Mouse (Mus musculus) ES-E14 (cell line): ENCODE results near the gene Sbno2. TPM values are rescaled to one million over a fixed set of nuclear protein-coding genes. Genes with fewer than 3 reads are reported as not detected.

Source experiments
- DNase-seq: peaks from one replicate; pipeline ENCODE4 v3.0.0-alpha.2; 2013; ENCODE audit warnings: low read depth, low spot score
- H3K27ac ChIP-seq: 2 replicates; pipeline ENCODE4 v1.5.1; 2012; ENCODE audit warnings: low read depth, mild to moderate bottlenecking, low read length, moderate library complexity, mixed read lengths; ENCODE audit not compliant: poor library complexity, insufficient read depth, severe bottlenecking
- H3K36me3 ChIP-seq: 2 replicates; pipeline ENCODE4 v1.6.1; 2012; ENCODE audit warnings: mild to moderate bottlenecking, low read length, moderate library complexity, mixed read lengths; ENCODE audit not compliant: control insufficient read depth, poor library complexity, insufficient read depth, severe bottlenecking
- H3K4me1 ChIP-seq, 2 experiments: fragments of 150-350 bp in 1 of 2; sonication (generic) in 1 of 2; 2 replicates each; pipeline ENCODE4 v1.6.1; 2012; ENCODE audit warnings: low read length in 2 of 2, mild to moderate bottlenecking in 1 of 2, mixed read lengths in 1 of 2; ENCODE audit not compliant: control insufficient read depth in 2 of 2, insufficient read depth in 2 of 2, poor library complexity in 1 of 2
- H3K4me3 ChIP-seq, 2 experiments: fragments of 150-350 bp in 1 of 2; sonication (generic) in 1 of 2; 2 replicates each; pipeline ENCODE4 v1.5.1; 2012; ENCODE audit warnings: low read length in 2 of 2, low read depth in 1 of 2, mild to moderate bottlenecking in 1 of 2, mixed read lengths in 1 of 2; ENCODE audit not compliant: insufficient read depth in 1 of 2, poor library complexity in 1 of 2, severe bottlenecking in 1 of 2
- H3K9ac ChIP-seq: 2 replicates; pipeline ENCODE4 v1.6.1; 2012; ENCODE audit warnings: low read depth, mild to moderate bottlenecking, low read length, mixed read lengths; ENCODE audit not compliant: poor library complexity, insufficient read depth, severe bottlenecking
- H3K9me3 ChIP-seq: fragments of 150-350 bp; sonication (generic); 2 replicates; pipeline ENCODE4 v1.6.1; 2012; ENCODE audit warnings: low read depth, mild to moderate bottlenecking, low read length; ENCODE audit not compliant: control insufficient read depth, insufficient read depth
- CHD2 ChIP-seq: IDR thresholded peaks from 2 replicates; pipeline ENCODE4 v1.6.1; 2014; ENCODE audit warnings: mild to moderate bottlenecking, low read depth, low read length, inconsistent platforms
- HCFC1 ChIP-seq: IDR thresholded peaks from 2 replicates; pipeline ENCODE4 v1.6.1; 2012; ENCODE audit warnings: low read length, inconsistent platforms, borderline replicate concordance; ENCODE audit not compliant: insufficient read depth
- MAFK ChIP-seq: IDR thresholded peaks from 2 replicates; pipeline ENCODE4 v1.6.1; 2014; ENCODE audit warnings: mild to moderate bottlenecking, low read depth, low read length, inconsistent platforms; ENCODE audit not compliant: insufficient read depth
- ZC3H11A ChIP-seq: IDR thresholded peaks from 2 replicates; pipeline ENCODE4 v1.6.1; 2012; ENCODE audit warnings: low read depth, mild to moderate bottlenecking, inconsistent platforms, low read length, borderline replicate concordance
- ZNF384 ChIP-seq: IDR thresholded peaks from 2 replicates; pipeline ENCODE4 v1.6.1; 2012; ENCODE audit warnings: low read depth, low read length, inconsistent platforms
- in situ Hi-C, 2 experiments: fragments of 600-800 bp; cut with MboI; formaldehyde crosslinking; loops; one replicate each; pipeline ENCODE4 v1.15.1; 2025; ENCODE audit warnings: low sequenced_read_pairs in 2 of 2, inconsistent platforms in 1 of 2; ENCODE audit not compliant: unreplicated experiment in 2 of 2
- total RNA-seq: library from RNA; depleted of rRNA; stranded (reverse); fragments of 300-350 nt; gene quantifications from 2 replicates; pipeline ENCODE4 v1.2.3, GENCODE M21; 2012

The Sbno2 gene
- total RNA-seq, 1 experiment = 36.6 TPM

GRCm38 (mm10) chr10:80048834-80049233 lies 56.5 kb downstream of the Sbno2 start:
- peaks cover 20 to 35% of the 10 kb centered on the region in 2 experiments for H3K4me1 ChIP-seq
- H3K9ac ChIP-seq = 0 out of 2 replicates have a peak overlapping the region, but pooled peaks have one; percentile 9

GRCm38 (mm10) chr10:80048396-80048795 lies 57.0 kb downstream of the Sbno2 start:
- Histone ChIP-seq H3K4me1 (peaks cover 20 to 35% of the 10 kb centered on the region in 2 experiments), H3K4me3 (no peak overlapping the region), H3K9me3 (no peaks in the 10 kb centered on the region), H3K36me3 (no peaks in the 10 kb centered on the region), H3K27ac (peak overlapping the region; percentile 56), H3K9ac (peak overlapping the region; percentile 9; the same call in 1 of the 2 replicates)
- in situ Hi-C loops = no loop called here
- TF ChIP-seq MAFK (no peak), ZNF384 (no peak), CHD2 (no peak), ZC3H11A (no peak), HCFC1 (no peak)
- DNase-seq = no peak

More at GRCm38 (mm10) chr10:80048834-80049233, 56.5 kb downstream of the Sbno2 start:
- Histone ChIP-seq H3K36me3 (no peaks in the 10 kb centered on the region), H3K4me3 (no peak overlapping the region), H3K27ac (peak overlapping the region; percentile 56), H3K9me3 (no peaks in the 10 kb centered on the region)
- in situ Hi-C loops = no loop called here
- DNase-seq = no peak
- TF ChIP-seq CHD2 = no peak
- no peak for TF ChIP-seq MAFK
- no peak for TF ChIP-seq ZNF384
- no peak for TF ChIP-seq HCFC1
- no peak for TF ChIP-seq ZC3H11A

- no peak for TF ChIP-seq CHD2
- no peak for TF ChIP-seq MAFK
- no peak for TF ChIP-seq ZNF384
- no peak for TF ChIP-seq HCFC1
- no peak for TF ChIP-seq ZC3H11A
- peak within 1 kb of the TSS; percentile 29 for H3K9ac ChIP-seq
- H3K4me3 ChIP-seq = peak within 1 kb of the TSS; percentile 34 to 37
- H3K4me1 ChIP-seq = peaks cover 16 to 30% of the 10 kb centered on the region in 2 experiments
- H3K9me3 ChIP-seq = no peaks in the 10 kb centered on the region
- DNase-seq = no peak
- no peaks in the 10 kb centered on the region for H3K36me3 ChIP-seq
- in situ Hi-C loops = no loop called here
- H3K27ac ChIP-seq = peak within 1 kb of the TSS; percentile 88
These were observed 58.3 kb downstream of the Sbno2 start, which contains the start of gene Gpx4 for GRCm38 (mm10) chr10:80047041-80047565. TSS of gene Gpx4 (plus strand) at chr10:80047166.

GRCm38 (mm10) chr10:80045766-80046165 lies 59.6 kb downstream of the Sbno2 start:
- Histone ChIP-seq H3K36me3 (no peaks in the 10 kb centered on the region), H3K4me3 (no peak overlapping the region; a peak in 1 of 4 replicates), H3K27ac (peak overlapping the region; percentile 88), H3K9me3 (no peaks in the 10 kb centered on the region), H3K4me1 (peaks cover 16 to 30% of the 10 kb centered on the region in 2 experiments), H3K9ac (peak overlapping the region; percentile 41; the same call in 1 of the 2 replicates)
- TF ChIP-seq ZC3H11A (no peak), ZNF384 (no peak), HCFC1 (no peak), CHD2 (no peak), MAFK (no peak)
- in situ Hi-C loops = no loop called here
- no peak for DNase-seq
